In the genomic region with DNA sequence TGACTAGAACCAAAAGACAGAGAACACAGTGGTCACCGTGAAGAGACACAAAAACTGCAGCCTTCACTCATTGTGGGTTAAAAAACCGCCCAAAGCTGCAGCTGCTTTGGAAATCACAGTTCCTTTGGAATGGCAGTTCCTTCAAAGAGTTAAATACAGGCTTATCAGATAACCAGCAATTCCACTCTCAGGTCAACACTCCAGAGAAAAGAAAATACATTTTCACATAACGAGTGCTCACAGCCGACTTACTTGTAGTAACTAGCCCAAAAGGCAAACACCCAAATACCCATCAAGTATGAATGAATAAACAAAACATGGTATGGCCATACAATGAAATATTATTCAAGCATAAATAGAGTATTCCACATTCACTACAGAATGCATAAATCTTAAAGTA, we compare ENCODE assay signal across 14 mouse cellular contexts. TPM values are rescaled to one million over a fixed set of nuclear protein-coding genes. Genes with fewer than 3 reads are reported as not detected.
A peak's percentile ranks its signal among the peaks of the same experiment; 100 is the strongest.
DNase-seq lines count a peak whose midpoint lies in the region; ATAC-seq and TF ChIP-seq lines count a peak whose summit lies in the region.
"Had no signal": no experiment of that assay in that cellular context is flagged by ENCODE, and none has a peak within 500 bp of the region (broad histone marks: within the 10 kb centered on the region; RNA-seq: fewer than 3 reads in every experiment).

No protein-coding gene starts in this region.

- H3K36me3 ChIP-seq in heart, embryonic 13.5 days, result no peaks in the 10 kb centered on the region
- no peaks in the 10 kb centered on the region for H3K36me3 ChIP-seq in embryonic facial prominence, embryonic 14.5 days (ENCODE audit: control insufficient read depth, insufficient read depth, low read length)
- no peaks in the 10 kb centered on the region for H3K36me3 ChIP-seq in forebrain, postnatal 0 days (ENCODE audit: insufficient read depth)
- H3K36me3 ChIP-seq in midbrain, embryonic 15.5 days (replicated peaks), result no peaks in the 10 kb centered on the region
- H3K36me3 ChIP-seq in kidney, embryonic 15.5 days, result no peaks in the 10 kb centered on the region
- H3K36me3 ChIP-seq: heart, embryonic 15.5 days had no signal

- no peak for TF ChIP-seq CTCF in forebrain, postnatal 0 days (IDR thresholded peaks at IDR 0.05; ENCODE audit: low read depth)

- H3K27me3 ChIP-seq in heart, embryonic 13.5 days (replicated peaks), result no peaks in the 10 kb centered on the region
- no peaks in the 10 kb centered on the region for H3K27me3 ChIP-seq in embryonic facial prominence, embryonic 14.5 days (replicated peaks; ENCODE audit: control insufficient read depth, insufficient read depth, low read length)
- H3K27me3 ChIP-seq in forebrain, postnatal 0 days (ENCODE audit: insufficient read depth, low read length), result no peaks in the 10 kb centered on the region
- no peaks in the 10 kb centered on the region for H3K27me3 ChIP-seq in midbrain, embryonic 15.5 days (replicated peaks)
- H3K27me3 ChIP-seq in kidney, embryonic 15.5 days, result no peaks in the 10 kb centered on the region
- H3K27me3 ChIP-seq: heart, embryonic 15.5 days had no signal

- H3K27ac ChIP-seq in heart, embryonic 13.5 days (replicated peaks), result no peak overlapping the region
- H3K27ac ChIP-seq in embryonic facial prominence, embryonic 14.5 days (replicated peaks; ENCODE audit: low read depth, low read length), result 0 out of 2 replicates have a peak overlapping the region, but pooled peaks have one; percentile 28
- no peak overlapping the region for H3K27ac ChIP-seq in forebrain, postnatal 0 days (ENCODE audit: low read depth, low read length)
- H3K27ac ChIP-seq in midbrain, embryonic 15.5 days, result no peak overlapping the region
- H3K27ac ChIP-seq in kidney, embryonic 15.5 days, result no peak overlapping the region
- H3K27ac ChIP-seq: heart, embryonic 15.5 days had no signal

- 21% methylated on average over 4 of the region's 4 CpGs for WGBS in heart, embryonic 13.5 days
- WGBS in embryonic facial prominence, embryonic 14.5 days, result 27% methylated on average over 4 of the region's 4 CpGs
- WGBS in forebrain, postnatal 0 days, result 18% methylated on average over 4 of the region's 4 CpGs
- WGBS in midbrain, embryonic 15.5 days, result 36% methylated on average over 4 of the region's 4 CpGs
- WGBS in kidney, embryonic 15.5 days, result 25% methylated on average over 4 of the region's 4 CpGs

- no peak for DNase-seq in heart, adult 8-10 months (ENCODE audit: low spot score)
- DNase-seq in embryonic facial prominence, embryonic 14.5 days (ENCODE audit: low spot score), result no peak
- DNase-seq in forebrain, postnatal 0 days, result no peak
- no peak for DNase-seq in urinary bladder, postnatal 4 days (ENCODE audit: low spot score in 2 of 2)
- no peak for DNase-seq in urinary bladder, postnatal 10 days (ENCODE audit: low spot score)
- DNase-seq: B cell, adult 2 months; cerebellum, adult 9-10 months; kidney, adult 8-10 months; thymus, adult 18-20 months had no signal

- no peak overlapping the region for H3K4me3 ChIP-seq in heart, embryonic 13.5 days
- no peak overlapping the region for H3K4me3 ChIP-seq in embryonic facial prominence, embryonic 14.5 days (ENCODE audit: low read depth, low read length)
- H3K4me3 ChIP-seq in forebrain, postnatal 0 days (ENCODE audit: low read depth, low read length), result no peak overlapping the region
- no peak overlapping the region for H3K4me3 ChIP-seq in midbrain, embryonic 15.5 days
- no peak overlapping the region for H3K4me3 ChIP-seq in kidney, embryonic 15.5 days (replicated peaks)
- H3K4me3 ChIP-seq: heart, embryonic 15.5 days had no signal

- H3K4me2 ChIP-seq in heart, embryonic 13.5 days, result peak overlapping the region; percentile 88; the same call in 1 of the 2 replicates
- no peak overlapping the region for H3K4me2 ChIP-seq in embryonic facial prominence, embryonic 14.5 days (ENCODE audit: low read depth, low read length)
- peak overlapping the region; percentile 73 for H3K4me2 ChIP-seq in forebrain, postnatal 0 days (ENCODE audit: low read depth)
- peak overlapping the region; percentile 68; the same call in 1 of the 2 replicates for H3K4me2 ChIP-seq in midbrain, embryonic 15.5 days
- no peak overlapping the region for H3K4me2 ChIP-seq in kidney, embryonic 15.5 days

- no peak for ATAC-seq in heart, embryonic 13.5 days (ENCODE audit: extremely low read depth, insufficient number of reproducible peaks, low FRiP score, low TSS enrichment)
- ATAC-seq in embryonic facial prominence, embryonic 14.5 days (ENCODE audit: low read depth), result no peak
- no peak for ATAC-seq in forebrain, postnatal 0 days
- ATAC-seq in midbrain, embryonic 15.5 days (replicated peaks), result no peak
- ATAC-seq in kidney, embryonic 15.5 days (replicated peaks; ENCODE audit: low FRiP score), result no peak

- peaks cover 84% of the 10 kb centered on the region for H3K4me1 ChIP-seq in heart, embryonic 13.5 days
- peaks cover 35% of the 10 kb centered on the region for H3K4me1 ChIP-seq in embryonic facial prominence, embryonic 14.5 days (ENCODE audit: control insufficient read depth, insufficient read depth, low read length)
- peaks cover 27% of the 10 kb centered on the region; the same call in 1 of the 2 replicates for H3K4me1 ChIP-seq in forebrain, postnatal 0 days (ENCODE audit: insufficient read depth)
- peaks cover 66% of the 10 kb centered on the region for H3K4me1 ChIP-seq in midbrain, embryonic 15.5 days
- peaks cover 74% of the 10 kb centered on the region for H3K4me1 ChIP-seq in kidney, embryonic 15.5 days

- no peaks in the 10 kb centered on the region for H3K9me3 ChIP-seq in heart, embryonic 13.5 days
- no peaks in the 10 kb centered on the region for H3K9me3 ChIP-seq in embryonic facial prominence, embryonic 14.5 days (ENCODE audit: control insufficient read depth, low read length)
- no peaks in the 10 kb centered on the region for H3K9me3 ChIP-seq in forebrain, postnatal 0 days (ENCODE audit: low read length)
- no peaks in the 10 kb centered on the region for H3K9me3 ChIP-seq in midbrain, embryonic 15.5 days
- no peaks in the 10 kb centered on the region for H3K9me3 ChIP-seq in kidney, embryonic 15.5 days (replicated peaks)
- H3K9me3 ChIP-seq: G1E; heart, embryonic 15.5 days had no signal

- 0 out of 2 replicates have a peak overlapping the region, but pooled peaks have one; percentile 37 for H3K9ac ChIP-seq in heart, embryonic 13.5 days
- no peak overlapping the region for H3K9ac ChIP-seq in embryonic facial prominence, embryonic 14.5 days (ENCODE audit: low read depth, low read length)
- H3K9ac ChIP-seq in forebrain, postnatal 0 days, result no peak overlapping the region
- H3K9ac ChIP-seq in midbrain, embryonic 15.5 days, result 0 out of 2 replicates have a peak overlapping the region, but pooled peaks have one; percentile 16
- no peak overlapping the region for H3K9ac ChIP-seq in kidney, embryonic 15.5 days
- H3K9ac ChIP-seq: heart, embryonic 15.5 days had no signal

RNA-seq across cellular contexts. Expression of a gene that starts 3.6 kb away (rescaled TPM):
- polyA plus RNA-seq in heart, embryonic 13.5 days (2015; fragmentation: Nextera tagmentation; extraction: Ambion mirVana), result 95.4 and 99.4 TPM in 2 replicates
- 10 to 100 TPM; 21.9 to 30.3 (median 23.7) TPM for total RNA-seq in heart, adult 8-10 months (2022)
- 96.9 and 103 TPM in 2 replicates for polyA plus RNA-seq in embryonic facial prominence, embryonic 14.5 days (2014; fragmentation: Nextera tagmentation; extraction: Ambion mirVana)
- 159 and 178 TPM in 2 replicates for total RNA-seq in forebrain, postnatal 0 days (2014; rRNA removed)
- 148 and 167 TPM in 2 replicates for polyA plus RNA-seq in forebrain, postnatal 0 days (2015; fragmentation: Nextera tagmentation; extraction: Ambion mirVana)
- 198 and 206 TPM in 2 replicates for polyA plus RNA-seq in midbrain, embryonic 15.5 days (2015; fragmentation: Nextera tagmentation; extraction: Ambion mirVana)
- polyA plus RNA-seq in kidney, embryonic 15.5 days (2015; fragmentation: Nextera tagmentation; extraction: Ambion mirVana), result 105 and 119 TPM in 2 replicates

Comparison
In these comparisons a context has a peak if more than half of its experiments do, and no peak if none do; other contexts are left out.
1. H3K4me2 ChIP-seq: peak in heart, embryonic 13.5 days (single experiment), forebrain, postnatal 0 days (single experiment) and midbrain, embryonic 15.5 days (single experiment); none in embryonic facial prominence, embryonic 14.5 days (single experiment) and kidney, embryonic 15.5 days (single experiment).
2. H3K9ac ChIP-seq: peak in heart, embryonic 13.5 days (single experiment) and midbrain, embryonic 15.5 days (single experiment); none in embryonic facial prominence, embryonic 14.5 days (single experiment), forebrain, postnatal 0 days (single experiment) and kidney, embryonic 15.5 days (single experiment).